Mouse (Mus musculus) cerebellum, adult 18-20 months (tissue): ENCODE measurements around the gene Cryz.
"Not testable (repeated sequence)": the region's sequence is repeated elsewhere in the genome, so short reads cannot be mapped to it uniquely, and the experiment has no call there.

ENCODE experiments used
- DNase-seq, 2 experiments: peaks; one replicate each; pipeline ENCODE4 v3.0.0; 2021

Gene Cryz

GRCm38 (mm10) chr3:154614771-154615170 is 18.3 kb downstream of the Cryz start:
- no peak for DNase-seq

- DNase-seq: no peak
These were observed 18.8 kb downstream of the Cryz start for GRCm38 (mm10) chr3:154615304-154615703.

GRCm38 (mm10) chr3:154616106-154616505 is 19.6 kb downstream of the Cryz start:
- DNase-seq: no peak

- DNase-seq: no peak
These were observed 31.8 kb downstream of the Cryz start for GRCm38 (mm10) chr3:154628284-154628683.

- not testable (repeated sequence) for DNase-seq
These were observed 34.8 kb downstream of the Cryz start for GRCm38 (mm10) chr3:154631281-154631680.

- no peak for DNase-seq
These were observed 36.6 kb downstream of the Cryz start for GRCm38 (mm10) chr3:154633091-154633490.

- DNase-seq: peak in 1 of 2 experiments; percentile 39
These were observed 50.3 kb downstream of the Cryz start for GRCm38 (mm10) chr3:154646638-154647442.

- no peak for DNase-seq
These were observed 50.9 kb downstream of the Cryz start for GRCm38 (mm10) chr3:154647443-154647780.

- no peak for DNase-seq
These were observed 53.1 kb downstream of the Cryz start for GRCm38 (mm10) chr3:154649411-154650285.

- DNase-seq: no peak
These were observed 54.8 kb downstream of the Cryz start for GRCm38 (mm10) chr3:154651192-154651821.

GRCm38 (mm10) chr3:154652581-154653420 is 56.3 kb downstream of the Cryz start:
- DNase-seq: peak; percentile 62 to 74

GRCm38 (mm10) chr3:154653454-154653853 is 56.9 kb downstream of the Cryz start:
- DNase-seq: no peak

GRCm38 (mm10) chr3:154654284-154654683 is 57.8 kb downstream of the Cryz start:
- no peak for DNase-seq

- DNase-seq: no peak
These were observed 58.4 kb downstream of the Cryz start for GRCm38 (mm10) chr3:154654901-154655300.

- no peak for DNase-seq
These were observed 59.2 kb downstream of the Cryz start for GRCm38 (mm10) chr3:154655711-154656110.

GRCm38 (mm10) chr3:154663545-154663944 is 67.0 kb downstream of the Cryz start, which contains the start of gene Erich3:
Erich3 (plus strand) TSS chr3:154663859.
- DNase-seq: no peak

GRCm38 (mm10) chr3:154663976-154664581 is 67.6 kb downstream of the Cryz start:
- DNase-seq: peak; percentile 80 to 84

- peak in 1 of 2 experiments; percentile 46 for DNase-seq
These were observed 68.1 kb downstream of the Cryz start for GRCm38 (mm10) chr3:154664636-154665035.

GRCm38 (mm10) chr3:154668485-154668884 is 72.0 kb downstream of the Cryz start:
- DNase-seq: no peak

GRCm38 (mm10) chr3:154670584-154670983 is 74.1 kb downstream of the Cryz start:
- DNase-seq: no peak

GRCm38 (mm10) chr3:154671013-154671412 is 74.5 kb downstream of the Cryz start:
- no peak for DNase-seq
